In the genomic region with DNA sequence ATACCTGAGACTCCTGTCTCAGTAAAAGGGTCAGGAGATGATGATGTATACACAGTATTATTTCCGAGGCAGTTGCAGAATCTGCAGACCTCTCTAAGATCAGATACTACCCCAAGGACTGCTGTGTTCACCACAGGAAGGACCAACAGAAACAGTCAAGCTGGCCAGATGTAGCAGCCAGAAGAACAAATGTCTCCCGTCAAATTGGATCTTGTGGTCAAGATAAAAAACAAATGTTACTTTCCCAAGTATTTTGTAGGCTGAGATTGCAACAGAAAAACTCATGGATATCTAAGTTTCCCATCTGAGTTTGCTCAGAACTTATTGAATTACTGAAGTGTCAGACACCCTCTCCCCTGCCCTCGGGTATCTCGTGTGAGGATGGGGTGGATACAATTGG, we compare ENCODE assay signal across 25 mouse cellular contexts. TPM values are rescaled to one million over a fixed set of nuclear protein-coding genes. Genes with fewer than 3 reads are reported as not detected.
DNase-seq lines count a peak whose midpoint lies in the region; ATAC-seq and TF ChIP-seq lines count a peak whose summit lies in the region.
"Had no signal": no experiment of that assay in that cellular context is flagged by ENCODE, and none has a peak within 500 bp of the region (broad histone marks: within the 10 kb centered on the region; RNA-seq: fewer than 3 reads in every experiment).

No protein-coding gene starts in this region.

- 65% methylated on average over 4 of the region's 4 CpGs for WGBS in kidney, adult 2 months
- whole genome bisulfite sequencing in lung, embryonic 14.5 days = 38% methylated on average over 4 of the region's 4 CpGs
- WGBS in midbrain, embryonic 11.5 days = 55% methylated on average over 4 of the region's 4 CpGs

- H3K4me2 ChIP-seq in lung, embryonic 14.5 days = no peak overlapping the region
- H3K4me2 ChIP-seq in midbrain, embryonic 11.5 days = no peak overlapping the region
- H3K4me2 ChIP-seq: embryonic facial prominence, embryonic 15.5 days; heart, embryonic 15.5 days; limb, embryonic 15.5 days; midbrain, embryonic 12.5 days; neural tube, embryonic 15.5 days had no signal

- no peaks in the 10 kb centered on the region for H3K36me3 ChIP-seq in kidney, adult 2 months (ENCODE audit: control insufficient read depth, insufficient read depth, low read length)
- H3K36me3 ChIP-seq in lung, embryonic 14.5 days (ENCODE audit: insufficient read depth) = no peaks in the 10 kb centered on the region
- H3K36me3 ChIP-seq in midbrain, embryonic 11.5 days (ENCODE audit: control insufficient read depth, insufficient read depth, low read length) = no peaks in the 10 kb centered on the region
- H3K36me3 ChIP-seq: embryonic facial prominence, embryonic 15.5 days; G1E; heart, embryonic 15.5 days; limb, embryonic 15.5 days; midbrain, embryonic 12.5 days; neural tube, embryonic 15.5 days had no signal

- no peak overlapping the region for H3K9ac ChIP-seq in lung, embryonic 14.5 days
- H3K9ac ChIP-seq in midbrain, embryonic 11.5 days (ENCODE audit: low read length) = no peak overlapping the region
- H3K9ac ChIP-seq: embryonic facial prominence, embryonic 15.5 days; heart, embryonic 15.5 days; limb, embryonic 15.5 days; liver, embryonic 14.5 days; midbrain, embryonic 12.5 days; neural tube, embryonic 15.5 days had no signal

- H3K27me3 ChIP-seq in kidney, adult 2 months (replicated peaks; ENCODE audit: control insufficient read depth, insufficient read depth, low read length) = no peaks in the 10 kb centered on the region
- H3K27me3 ChIP-seq in lung, embryonic 14.5 days (ENCODE audit: insufficient read depth, low read length) = peaks cover 4% of the 10 kb centered on the region; the same call in 1 of the 2 replicates
- H3K27me3 ChIP-seq in midbrain, embryonic 11.5 days (ENCODE audit: control insufficient read depth, insufficient read depth, low read length) = peaks cover 8% of the 10 kb centered on the region

- H3K4me3 ChIP-seq in kidney, adult 2 months (ENCODE audit: insufficient read depth, low read depth, low read length) = no peak overlapping the region
- H3K4me3 ChIP-seq in lung, embryonic 14.5 days (ENCODE audit: low read depth, low read length) = no peak overlapping the region
- H3K4me3 ChIP-seq in midbrain, embryonic 11.5 days (ENCODE audit: low read depth, low read length) = no peak overlapping the region
- H3K4me3 ChIP-seq: embryonic facial prominence, embryonic 15.5 days; heart, embryonic 15.5 days; limb, embryonic 15.5 days; midbrain, embryonic 12.5 days; neural tube, embryonic 15.5 days had no signal

- no peaks in the 10 kb centered on the region for H3K9me3 ChIP-seq in lung, embryonic 14.5 days (ENCODE audit: low read depth, low read length)
- H3K9me3 ChIP-seq in midbrain, embryonic 11.5 days (ENCODE audit: control insufficient read depth, low read length) = no peaks in the 10 kb centered on the region
- H3K9me3 ChIP-seq: embryonic facial prominence, embryonic 15.5 days; G1E; heart, embryonic 15.5 days; limb, embryonic 15.5 days; midbrain, embryonic 12.5 days; neural tube, embryonic 15.5 days had no signal

- no peak for TF ChIP-seq CTCF in kidney, adult 2 months (conservative IDR thresholded peaks at IDR 0.05; ENCODE audit: insufficient read depth, insufficient read length, low read depth, low read length)
- TF ChIP-seq CTCF in lung, embryonic 14.5 days (IDR thresholded peaks at IDR 0.05; ENCODE audit: low read depth) = no peak

- no peak for ATAC-seq in lung, embryonic 14.5 days (ENCODE audit: insufficient read depth)
- no peak for ATAC-seq in midbrain, embryonic 11.5 days (ENCODE audit: low FRiP score)
- ATAC-seq: forebrain, embryonic 16.5 days; hindbrain, postnatal 0 days; intestine, embryonic 16.5 days had no signal

- no peak overlapping the region for H3K27ac ChIP-seq in kidney, adult 2 months (ENCODE audit: insufficient read depth, low read depth, low read length)
- H3K27ac ChIP-seq in lung, embryonic 14.5 days (ENCODE audit: low read depth) = no peak overlapping the region
- H3K27ac ChIP-seq in midbrain, embryonic 11.5 days (ENCODE audit: low read depth, low read length) = no peak overlapping the region
- H3K27ac ChIP-seq: embryonic facial prominence, embryonic 15.5 days; heart, embryonic 15.5 days; hindbrain, postnatal 0 days; limb, embryonic 15.5 days; liver, embryonic 14.5 days; midbrain, embryonic 12.5 days; neural tube, embryonic 15.5 days had no signal

- no peak for TF ChIP-seq POLR2A in kidney, adult 2 months (IDR thresholded peaks at IDR 0.05; ENCODE audit: low read depth, low read length)

- peak; percentile 26 for DNase-seq in kidney, adult 2 months
- DNase-seq in kidney, postnatal 25 days = no peak
- DNase-seq in lung, embryonic 14.5 days = peak; percentile 33
- no peak for DNase-seq in lung, postnatal 14 days
- DNase-seq in urinary bladder, postnatal 14 days (ENCODE audit: low spot score) = peak; percentile 18
- DNase-seq in urinary bladder, postnatal 25 days (ENCODE audit: low spot score) = no peak
- no peak for DNase-seq in midbrain, embryonic 11.5 days (ENCODE audit: low spot score, missing footprints)
- DNase-seq: adrenal gland, adult 2 months; B cell, adult 2 months; cerebellum, adult 11 months; cerebellum, adult 9-11 months; gastrocnemius, postnatal 10 days; left cerebral cortex, postnatal 4 days; thymus, adult 18-20 months; thymus, postnatal 36 days had no signal

- H3K4me1 ChIP-seq in kidney, adult 2 months (ENCODE audit: control insufficient read depth, insufficient read depth, low read length) = no peaks in the 10 kb centered on the region
- no peaks in the 10 kb centered on the region for H3K4me1 ChIP-seq in lung, embryonic 14.5 days (ENCODE audit: insufficient read depth)
- H3K4me1 ChIP-seq in midbrain, embryonic 11.5 days (ENCODE audit: control insufficient read depth, insufficient read depth, low read length) = peaks cover 6% of the 10 kb centered on the region; the same call in 1 of the 2 replicates

RNA-seq across cellular contexts. Expression of a gene that starts 5.4 kb away (rescaled TPM):
- polyA plus RNA-seq in kidney, adult 2 months (2012; rRNA removed) = not detected in 2 replicates
- not detected in 2 replicates for polyA plus RNA-seq in lung, embryonic 14.5 days (2014; fragmentation: Nextera tagmentation; extraction: Ambion mirVana)
- not detected in 2 replicates for polyA plus RNA-seq in midbrain, embryonic 11.5 days (2014; fragmentation: Nextera tagmentation; extraction: Ambion mirVana)
- polyA plus RNA-seq: forebrain, embryonic 16.5 days; G1E; intestine, embryonic 16.5 days; liver, embryonic 14.5 days; midbrain, embryonic 12.5 days; neural tube, embryonic 15.5 days had no signal

RNA-seq across cellular contexts. Expression of a gene that starts 13.8 kb away (rescaled TPM):
- 38.6 and 39.5 TPM in 2 replicates for polyA plus RNA-seq in kidney, adult 2 months (2012; rRNA removed)
- polyA plus RNA-seq in lung, embryonic 14.5 days (2014; fragmentation: Nextera tagmentation; extraction: Ambion mirVana) = 74.2 and 76.0 TPM in 2 replicates
- polyA plus RNA-seq in midbrain, embryonic 11.5 days (2014; fragmentation: Nextera tagmentation; extraction: Ambion mirVana) = 72.5 and 77.2 TPM in 2 replicates

Comparison
In these comparisons a context has a peak if more than half of its experiments do, and no peak if none do; other contexts are left out.
1. DNase-seq: peak in kidney, adult 2 months (single experiment), lung, embryonic 14.5 days (single experiment) and urinary bladder, postnatal 14 days (single experiment); none in kidney, postnatal 25 days (0 of 2), lung, postnatal 14 days (single experiment), urinary bladder, postnatal 25 days (single experiment) and midbrain, embryonic 11.5 days (single experiment).